Mouse (Mus musculus): Measurements from ENCODE around the gene Naa80.
"Not testable (repeated sequence)": the region's sequence is repeated elsewhere in the genome, so short reads cannot be mapped to it uniquely, and the experiment has no call there.

Gene Naa80

DNA sequence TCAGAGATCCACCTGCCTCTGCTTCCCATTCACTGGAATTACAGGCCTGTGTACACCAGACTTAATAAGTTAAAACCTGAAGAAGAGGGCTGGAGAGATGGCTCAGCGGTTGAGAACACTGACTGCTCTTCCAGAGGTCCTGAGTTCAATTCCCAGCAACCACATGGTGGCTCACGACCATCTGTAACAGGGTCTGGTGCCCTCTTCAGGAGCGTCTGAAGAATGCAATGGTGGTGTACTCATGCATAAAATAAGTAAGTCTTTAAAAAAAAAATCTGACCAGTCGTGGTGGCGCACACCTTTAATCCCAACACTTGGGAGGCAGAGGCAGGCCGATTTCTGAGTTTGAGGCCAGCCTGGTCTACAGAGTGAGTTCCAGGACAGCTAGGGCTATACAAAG, 4.9 kb upstream of the Naa80 start:
- not testable (repeated sequence) for ATAC-seq (ENCODE audit: low TSS enrichment)

DNA sequence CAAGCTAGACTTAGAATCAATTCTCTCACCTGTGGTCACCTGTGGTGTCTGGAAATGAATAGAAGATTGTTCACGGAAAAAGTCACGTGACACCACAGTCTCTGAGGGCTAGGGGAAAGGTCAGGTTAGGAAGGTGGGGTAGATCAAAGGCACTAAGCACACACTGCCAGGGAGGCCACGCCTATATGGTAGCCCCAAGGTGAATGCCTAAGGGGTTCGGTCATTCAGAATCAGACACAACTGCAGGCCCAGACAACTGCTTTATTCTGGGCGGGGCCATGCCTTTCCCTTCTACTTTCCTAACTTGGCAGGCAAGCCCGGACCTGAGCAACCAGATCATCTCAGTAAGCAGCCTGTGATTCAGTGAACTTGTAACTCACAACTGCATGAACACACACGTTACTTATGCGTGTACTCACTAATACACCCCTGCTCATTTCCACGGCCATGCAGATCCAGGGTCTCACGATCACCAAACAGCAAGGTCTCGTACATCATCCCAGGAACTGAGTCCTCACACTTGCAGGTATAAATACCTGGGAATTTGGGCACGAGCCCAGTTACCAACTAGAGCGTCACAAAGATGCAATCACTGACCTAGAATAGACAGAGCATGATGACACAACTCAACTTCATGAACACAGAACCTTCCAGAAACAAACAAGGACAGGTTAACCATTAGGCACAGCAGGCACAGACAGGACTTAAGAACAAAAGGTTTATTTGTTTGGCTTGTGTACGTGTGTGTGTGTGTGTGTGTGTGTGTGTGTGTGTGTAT, 2.9 kb upstream of the Naa80 start:
- ATAC-seq (ENCODE audit: low TSS enrichment): no peak

- no peak for ATAC-seq (ENCODE audit: low TSS enrichment)
These were observed 2.2 kb upstream of the Naa80 start, which contains the start of gene Hyal1 for GRCm38 (mm10) chr9:107576357-107577107. TSS of gene Hyal1 (plus strand) at chr9:107576927.

DNA sequence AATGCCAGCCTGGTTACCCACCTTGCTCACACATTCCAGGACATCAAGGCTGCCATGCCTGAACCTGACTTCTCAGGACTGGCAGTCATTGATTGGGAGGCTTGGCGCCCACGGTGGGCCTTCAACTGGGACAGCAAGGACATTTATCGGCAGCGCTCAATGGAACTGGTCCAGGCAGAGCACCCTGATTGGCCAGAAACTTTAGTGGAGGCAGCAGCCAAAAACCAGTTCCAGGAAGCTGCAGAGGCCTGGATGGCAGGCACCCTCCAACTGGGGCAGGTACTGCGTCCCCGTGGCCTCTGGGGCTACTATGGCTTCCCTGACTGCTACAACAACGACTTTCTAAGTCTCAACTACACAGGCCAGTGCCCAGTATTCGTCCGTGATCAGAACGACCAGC, 816 bp upstream of the Naa80 start:
- ATAC-seq (ENCODE audit: low TSS enrichment): no peak

GRCm38 (mm10) chr9:107579023-107579900, 575 bp downstream of the Naa80 start:
- no peak for ATAC-seq (ENCODE audit: low TSS enrichment)

GRCm38 (mm10) chr9:107580501-107581317, 2.0 kb downstream of the Naa80 start, which contains the start of gene Hyal3:
TSS of gene Hyal3 (plus strand) at chr9:107580818.
- ATAC-seq (ENCODE audit: low TSS enrichment): peak; percentile 91

GRCm38 (mm10) chr9:107581584-107581983, 2.9 kb downstream of the Naa80 start:
- ATAC-seq (ENCODE audit: low TSS enrichment): no peak

DNA sequence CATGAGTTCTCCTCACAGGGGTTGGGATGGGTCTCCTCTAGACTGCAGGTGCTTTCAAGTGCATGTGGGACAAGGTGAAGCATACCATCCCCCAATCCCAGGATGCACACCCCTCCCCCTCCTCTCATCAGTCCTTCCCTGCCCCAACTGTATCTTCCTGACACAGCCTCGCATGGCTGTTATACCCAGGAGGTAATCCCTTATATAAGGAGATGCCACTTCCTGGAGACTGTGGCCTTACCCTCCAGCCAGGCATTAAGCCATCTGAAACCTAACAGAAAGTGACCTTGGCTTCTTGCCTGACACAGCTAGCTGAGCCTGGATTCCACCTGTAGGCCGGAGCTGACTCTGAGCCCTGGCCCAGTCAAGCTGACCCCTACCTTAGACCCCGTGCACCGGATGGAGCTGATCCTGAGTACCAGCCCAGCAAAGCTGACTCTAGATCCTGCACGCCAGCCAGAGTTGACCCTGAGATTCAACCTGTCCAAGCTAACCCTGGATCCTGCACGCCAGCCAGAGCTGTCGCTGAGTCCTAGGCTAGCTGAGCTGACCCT, 3.9 kb downstream of the Naa80 start:
- ATAC-seq (ENCODE audit: low TSS enrichment): no peak

GRCm38 (mm10) chr9:107583174-107583573, 4.5 kb downstream of the Naa80 start:
- no peak for ATAC-seq (ENCODE audit: low TSS enrichment)

- ATAC-seq (ENCODE audit: low TSS enrichment): no peak
These were observed 7.8 kb downstream of the Naa80 start for GRCm38 (mm10) chr9:107586504-107586903.

DNA sequence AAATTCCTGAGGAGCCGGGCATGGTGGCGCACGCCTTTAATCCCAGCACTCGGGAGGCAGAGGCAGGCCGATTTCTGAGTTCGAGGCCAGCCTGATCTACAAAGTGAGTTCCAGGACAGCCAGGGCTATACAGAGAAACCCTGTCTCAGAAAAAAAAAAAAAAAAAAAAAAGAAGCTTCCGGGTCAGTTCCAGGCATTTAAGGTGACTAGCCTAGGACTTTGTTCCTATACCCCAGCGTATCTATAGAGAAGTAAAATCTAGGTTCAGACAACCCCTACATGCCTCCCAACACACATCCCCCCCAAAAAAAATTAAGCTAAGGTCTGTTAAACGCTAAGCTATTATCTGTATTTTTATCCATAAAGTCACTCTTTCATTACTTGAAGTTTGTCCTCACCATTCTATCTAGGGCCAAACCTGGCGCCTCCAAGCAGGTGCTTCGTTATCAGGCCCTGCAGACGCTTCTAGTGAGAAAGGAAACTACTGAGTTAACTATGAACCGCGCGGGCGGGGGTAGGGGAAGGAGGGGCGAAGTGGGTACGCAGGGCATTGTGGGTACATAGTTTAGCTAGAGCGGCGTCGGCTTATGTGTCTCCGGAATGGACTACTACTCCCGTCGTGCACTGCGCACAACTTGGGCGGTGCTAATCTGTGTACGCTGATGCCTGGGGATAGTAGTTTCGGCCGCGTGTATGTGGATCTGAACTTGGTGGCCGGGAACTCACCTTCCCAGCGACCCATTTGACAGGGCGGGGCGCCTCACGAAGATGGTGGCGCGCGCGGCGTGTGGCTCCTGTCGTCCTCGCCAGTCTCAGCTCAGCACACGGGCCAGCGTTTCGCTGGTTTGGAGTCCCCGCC, 8.5 kb downstream of the Naa80 start, which contains the start of gene Ifrd2:
Gene Ifrd2, plus strand, starts transcription at position 669 of the 859 bp plus-strand sequence.
- peak; percentile 95 for ATAC-seq (ENCODE audit: low TSS enrichment)

DNA sequence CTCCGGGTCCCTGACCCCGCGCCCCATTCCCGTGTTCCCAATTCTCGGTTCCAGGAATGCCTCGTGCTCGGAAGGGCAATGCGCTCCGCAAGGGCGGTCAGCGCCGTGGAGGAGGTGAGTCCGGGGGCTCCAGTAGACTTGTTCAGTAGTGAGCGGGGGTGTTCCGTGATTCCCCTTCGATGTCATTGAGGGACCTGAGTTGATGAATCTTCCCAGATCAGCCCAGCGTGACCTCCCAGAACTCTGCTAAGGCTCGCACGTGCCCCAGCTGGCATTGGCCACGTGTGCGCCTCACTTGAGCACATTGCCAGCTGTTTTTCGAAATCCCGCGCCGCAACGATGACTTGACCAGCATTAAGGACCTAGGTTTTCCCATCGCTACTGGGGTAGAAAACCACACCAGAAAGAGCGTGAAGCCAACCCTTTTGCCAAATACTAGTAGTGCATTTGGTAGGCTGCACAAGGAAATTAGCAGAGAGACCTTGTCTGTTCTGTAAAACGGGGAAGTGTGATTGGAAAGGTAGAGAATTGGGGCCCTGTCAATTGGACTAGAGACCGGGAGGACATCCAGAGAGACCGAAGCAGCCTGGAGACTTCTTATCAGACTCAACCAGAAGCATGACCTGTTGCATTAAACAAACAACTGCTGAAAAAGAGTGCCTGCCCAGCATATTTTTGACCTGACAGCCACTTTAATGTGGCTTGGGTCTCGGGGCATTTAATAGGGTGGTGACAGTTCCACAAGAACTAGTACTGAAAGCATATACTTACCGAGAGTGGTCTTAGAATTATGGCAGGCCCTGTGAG, 9.3 kb downstream of the Naa80 start:
- peak; percentile 13; the same call in 1 of the 2 replicates for ATAC-seq (ENCODE audit: low TSS enrichment)

DNA sequence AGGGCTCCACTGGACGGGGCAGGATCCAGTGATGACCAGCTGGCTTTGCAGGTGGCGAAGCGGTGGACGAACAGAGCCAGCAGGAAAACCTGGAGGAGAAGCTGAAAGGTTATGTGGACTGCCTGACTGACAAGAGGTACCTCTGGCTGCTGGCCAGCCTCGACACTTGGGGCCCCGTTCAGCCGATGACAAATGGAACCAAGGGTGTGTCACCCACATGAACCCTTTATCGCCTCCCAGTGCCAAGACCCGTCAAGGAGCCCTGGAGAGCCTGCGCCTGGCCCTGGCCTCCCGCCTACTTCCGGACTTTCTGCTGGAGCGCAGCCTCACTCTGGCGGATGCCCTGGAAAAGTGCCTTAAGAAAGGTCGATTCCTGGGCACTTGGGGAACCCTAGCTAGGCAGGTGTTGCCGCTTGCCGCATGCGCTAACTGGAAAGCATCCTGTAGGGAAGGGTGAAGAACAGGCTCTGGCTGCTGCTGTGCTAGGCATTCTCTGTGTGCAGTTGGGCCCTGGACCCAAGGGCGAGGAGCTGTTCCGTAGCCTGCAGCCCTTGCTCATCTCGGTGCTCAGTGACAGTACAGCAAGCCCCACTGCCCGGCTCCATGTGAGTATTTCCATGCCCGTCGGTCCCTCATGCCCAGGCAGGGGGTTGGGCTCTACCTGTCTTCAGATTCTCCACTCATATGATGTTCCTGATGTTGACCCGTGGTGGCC, 11.5 kb downstream of the Naa80 start:
- no peak for ATAC-seq (ENCODE audit: low TSS enrichment)

- no peak for ATAC-seq (ENCODE audit: low TSS enrichment)
These were observed 12.0 kb downstream of the Naa80 start for GRCm38 (mm10) chr9:107590773-107591060.

DNA sequence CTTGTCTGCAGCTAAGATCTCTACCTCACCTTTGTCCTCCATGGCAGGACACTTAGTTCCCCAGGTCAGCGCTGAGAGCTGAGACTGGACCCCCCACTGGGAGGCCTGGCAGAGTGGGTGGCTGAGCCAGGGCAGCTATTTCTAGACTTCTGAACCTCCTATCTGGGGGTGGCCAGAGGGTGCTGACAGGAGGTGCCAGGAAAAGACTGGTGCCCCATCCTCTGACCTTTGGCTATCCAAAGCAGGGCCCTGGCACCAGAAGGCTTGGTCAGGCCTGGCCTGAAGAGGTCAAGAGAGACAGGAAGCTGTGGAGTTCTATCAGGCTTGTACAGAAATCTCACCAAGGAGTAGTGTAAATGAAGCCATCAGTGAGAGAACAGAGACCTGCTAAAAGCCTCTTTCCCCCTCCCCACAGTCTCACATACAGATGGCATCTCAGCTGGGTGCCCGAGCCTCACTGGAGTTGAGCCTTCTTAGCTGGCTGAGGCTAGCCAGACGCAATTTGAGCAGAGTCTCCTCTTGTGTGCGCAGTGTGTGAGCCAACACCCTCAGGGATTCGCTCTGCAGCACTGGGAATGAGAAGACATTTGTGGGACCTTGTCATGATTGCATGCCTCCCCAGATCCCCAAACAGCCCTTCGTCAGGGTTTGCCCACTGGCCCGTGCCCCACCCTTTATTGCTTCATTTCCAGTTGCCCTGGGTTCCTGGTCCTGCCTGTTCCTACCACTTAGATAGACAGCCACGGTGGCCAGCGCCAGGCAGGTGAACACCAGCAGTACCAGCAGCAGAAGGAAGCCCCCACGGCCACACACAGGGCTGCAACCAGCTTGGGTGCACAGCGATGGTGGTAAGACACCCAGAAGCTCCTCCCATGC, 14.7 kb downstream of the Naa80 start:
- ATAC-seq (ENCODE audit: low TSS enrichment): no peak

DNA sequence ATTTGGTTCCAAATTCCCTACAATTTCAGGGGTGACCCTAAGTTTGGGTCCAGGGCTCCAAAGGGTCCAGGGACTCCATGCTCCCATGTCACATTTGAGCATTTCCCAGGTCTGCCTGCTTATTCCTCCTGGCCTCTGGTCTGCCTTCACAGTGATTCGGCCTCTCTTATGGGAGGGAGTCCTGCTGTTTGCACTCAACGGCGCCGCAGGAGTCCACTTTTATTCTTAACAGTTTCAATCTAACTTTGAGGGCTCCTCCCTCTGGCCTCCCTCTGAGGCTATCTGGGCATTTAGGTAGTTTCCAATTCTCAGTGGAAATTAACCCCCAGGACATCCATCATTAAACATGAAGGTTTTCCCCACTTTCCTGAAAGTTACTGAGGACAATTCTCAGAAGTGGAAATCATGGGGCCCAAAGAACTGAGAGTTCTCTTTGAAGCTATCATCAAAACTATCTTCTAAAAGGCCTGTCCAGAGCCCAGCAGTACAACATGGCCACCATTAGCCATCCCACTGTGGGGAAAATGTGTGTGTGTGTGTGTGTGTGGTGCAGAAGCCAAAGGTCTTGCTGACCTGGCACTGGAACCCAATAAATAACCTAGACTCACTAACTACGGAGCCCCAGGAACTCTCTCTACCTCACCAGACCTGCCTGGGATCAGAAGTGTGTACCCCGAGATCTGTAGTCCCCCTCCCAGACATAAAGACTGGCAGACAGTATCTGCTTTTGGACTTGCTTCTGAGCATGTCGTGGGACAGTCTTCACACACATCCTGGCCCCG, 15.8 kb downstream of the Naa80 start:
- no peak for ATAC-seq (ENCODE audit: low TSS enrichment)

All from frontal cortex, adult (tissue).